Mouse (Mus musculus) G1E (cell line): ENCODE measurements around the gene Grin2a. TPM values are rescaled to one million over a fixed set of nuclear protein-coding genes. Genes with fewer than 3 reads are reported as not detected.

Experiments used
- ATAC-seq: 2 replicates; pipeline ENCODE4 v1.8.0; 2016; ENCODE audit warnings: mild to moderate bottlenecking; ENCODE audit not compliant: insufficient number of reproducible peaks, poor library complexity, low FRiP score, severe bottlenecking; ENCODE audit errors: extremely low read depth
- DNase-seq: peaks from one replicate; pipeline ENCODE4 v3.0.0; 2012; ENCODE audit warnings: low spot score
- H3K27me3 ChIP-seq: 2 replicates; pipeline ENCODE4 v1.6.1; 2012; ENCODE audit warnings: mild to moderate bottlenecking, low read length, inconsistent platforms; ENCODE audit not compliant: insufficient read depth
- H3K36me3 ChIP-seq: replicated peaks from 2 replicates; pipeline ENCODE3; 2012; ENCODE audit warnings: mild to moderate bottlenecking, inconsistent platforms
- H3K4me1 ChIP-seq: 2 replicates; pipeline ENCODE4 v1.6.1; 2012; ENCODE audit warnings: low read depth, low read length, inconsistent platforms, mixed read lengths; ENCODE audit not compliant: insufficient read depth
- H3K4me3 ChIP-seq: 2 replicates; pipeline ENCODE4 v1.5.1; 2012; ENCODE audit warnings: low read depth, mild to moderate bottlenecking, inconsistent platforms, low read length, moderate library complexity, mixed read lengths
- H3K9me3 ChIP-seq: replicated peaks from 2 replicates; pipeline ENCODE4 v1.6.1; 2012; ENCODE audit warnings: inconsistent platforms
- CTCF ChIP-seq: IDR thresholded peaks from 2 replicates; pipeline ENCODE4 v1.5.1; 2012; ENCODE audit warnings: low read depth, low read length, inconsistent platforms, mixed read lengths
- GATA1 ChIP-seq: IDR thresholded peaks from 2 replicates; pipeline ENCODE4 v1.6.1; 2012; ENCODE audit warnings: borderline replicate concordance, low read length, inconsistent platforms, mixed read lengths
- GATA2 ChIP-seq: IDR thresholded peaks from 2 replicates; pipeline ENCODE4 v1.6.1; 2012; ENCODE audit warnings: low read depth, low read length, inconsistent platforms, borderline replicate concordance
- POLR2AphosphoS5 ChIP-seq: IDR thresholded peaks from 2 replicates; pipeline ENCODE4 v1.6.1; 2012; ENCODE audit warnings: low read depth, low read length, inconsistent platforms; ENCODE audit not compliant: insufficient replicate concordance
- TAL1 ChIP-seq: conservative IDR thresholded peaks from 2 replicates; pipeline ENCODE4 v1.6.1; 2012; ENCODE audit warnings: low read depth, low read length, inconsistent platforms, mixed read lengths
- polyA plus RNA-seq: library from polyadenylated mRNA; stranded (reverse); fragments of >175 nt; gene quantifications from 2 replicates; pipeline ENCODE4 v1.2.3, GENCODE M21; 2012
- total RNA-seq, 2 experiments: library from RNA; stranded (forward) in 1 of 2; stranded (reverse) in 1 of 2; fragments of 200-1000 nt in 1 of 2; fragments of >200 nt in 1 of 2; fragmentation: Nextera tagmentation in 1 of 2; gene quantifications; 2 replicates each; pipeline ENCODE4 v1.2.3; 2014 to 2017

The Grin2a gene
- total and polyA plus RNA-seq, 3 experiments = 0.16 TPM; not detected in 2

DNA sequence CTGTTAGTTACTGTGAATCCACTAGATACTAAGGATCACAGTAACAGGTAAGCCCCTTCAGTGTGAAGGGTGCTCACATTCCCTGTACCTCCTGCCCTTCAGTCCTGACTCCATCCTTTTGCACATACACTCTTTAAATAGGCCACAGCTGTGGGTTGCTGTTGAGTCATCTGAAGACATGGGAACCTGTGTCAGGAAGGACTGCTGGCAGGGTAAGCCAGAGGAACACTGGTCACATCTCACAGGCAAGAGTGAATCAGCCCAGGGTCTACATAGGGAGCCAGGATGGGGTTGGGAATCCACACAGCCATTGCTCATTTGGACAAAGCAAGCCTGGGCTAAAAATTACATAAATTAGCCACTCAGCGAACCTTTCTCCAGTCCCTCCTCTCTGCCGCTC lies 392.8 kb downstream of the Grin2a start:
- Histone ChIP-seq H3K4me3 (no peak overlapping the region), H3K9me3 (no peaks in the 10 kb centered on the region), H3K4me1 (no peaks in the 10 kb centered on the region), H3K36me3 (no peaks in the 10 kb centered on the region), H3K27me3 (no peaks in the 10 kb centered on the region)
- ATAC-seq (no peak), DNase-seq (no peak)
- TF ChIP-seq POLR2AphosphoS5 (no peak), GATA1 (no peak), TAL1 (no peak), CTCF (no peak), GATA2 (no peak)

DNA sequence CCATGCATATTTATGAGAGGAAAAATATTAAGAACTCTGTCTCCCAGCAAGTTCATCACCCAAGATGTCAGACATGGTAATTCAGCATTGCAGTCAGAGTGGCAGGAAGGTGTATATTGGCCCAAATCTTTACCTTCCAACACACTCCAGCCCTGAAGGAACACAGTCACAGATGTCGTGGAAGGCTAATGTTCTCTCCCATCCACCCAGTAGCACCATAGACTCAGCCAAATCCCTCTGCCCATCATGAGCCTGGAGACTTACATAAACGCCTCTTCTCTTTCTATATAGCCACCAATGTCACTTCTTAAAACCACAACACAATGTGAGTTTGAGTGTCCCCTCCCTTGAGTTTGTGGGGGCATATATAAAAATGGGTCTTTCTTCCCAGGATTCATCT lies 406.2 kb downstream of the Grin2a start:
- H3K36me3 ChIP-seq = no peaks in the 10 kb centered on the region
- no peaks in the 10 kb centered on the region for H3K9me3 ChIP-seq
- no peak for TF ChIP-seq GATA2
- TF ChIP-seq GATA1 = no peak
- no peak for TF ChIP-seq CTCF
- TF ChIP-seq TAL1 = no peak
- TF ChIP-seq POLR2AphosphoS5 = no peak
- DNase-seq (no peak), ATAC-seq (no peak)
- no peaks in the 10 kb centered on the region for H3K4me1 ChIP-seq
- H3K27me3 ChIP-seq = no peaks in the 10 kb centered on the region
- no peak overlapping the region for H3K4me3 ChIP-seq

DNA sequence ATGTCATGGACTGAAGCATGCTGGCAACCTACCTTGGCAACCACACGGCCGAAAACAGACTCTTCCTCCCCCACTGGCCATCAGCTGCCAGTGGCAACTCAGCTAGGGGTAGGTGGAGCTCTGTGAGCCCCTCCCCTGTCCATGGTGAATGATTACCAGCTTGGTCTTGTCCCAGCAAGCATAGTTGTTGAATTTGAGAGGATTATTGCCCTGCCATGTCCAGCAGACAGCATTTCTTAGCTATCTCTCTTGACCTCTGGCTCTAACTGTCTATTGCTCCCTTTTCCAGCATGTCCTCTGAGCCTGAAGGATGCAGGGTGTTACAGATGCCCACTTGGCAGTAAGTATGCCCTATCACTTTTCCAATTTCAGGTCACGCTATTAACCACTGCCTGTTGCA lies 406.9 kb downstream of the Grin2a start:
- H3K36me3 ChIP-seq = no peaks in the 10 kb centered on the region
- H3K4me3 ChIP-seq = no peak overlapping the region
- no peaks in the 10 kb centered on the region for H3K9me3 ChIP-seq
- no peaks in the 10 kb centered on the region for H3K4me1 ChIP-seq
- ATAC-seq (no peak), DNase-seq (no peak)
- TF ChIP-seq GATA1 (no peak), TAL1 (no peak), POLR2AphosphoS5 (no peak), CTCF (no peak), GATA2 (no peak)
- H3K27me3 ChIP-seq = no peaks in the 10 kb centered on the region

DNA sequence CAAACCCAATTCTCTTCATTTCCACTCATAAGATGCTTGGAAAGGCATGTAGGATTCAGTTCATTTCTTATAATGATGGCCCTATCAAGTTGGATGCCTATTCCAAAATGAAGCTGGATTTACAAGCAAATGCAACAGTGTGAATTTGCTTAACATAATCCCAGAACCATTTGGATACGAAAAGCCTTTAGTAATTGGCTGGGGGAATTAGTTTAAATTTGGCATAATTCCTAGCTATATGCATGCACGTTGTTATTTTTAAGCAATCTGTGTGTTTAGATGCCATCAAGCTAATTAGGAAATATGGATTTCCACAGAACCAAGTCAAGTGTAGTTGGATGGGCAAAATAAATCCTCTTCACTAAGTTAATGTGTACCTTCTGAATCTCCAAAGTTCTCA lies 411.4 kb downstream of the Grin2a start:
- H3K4me1 ChIP-seq = no peaks in the 10 kb centered on the region
- TF ChIP-seq GATA1 = no peak
- no peak for TF ChIP-seq POLR2AphosphoS5
- no peak for TF ChIP-seq GATA2
- TF ChIP-seq TAL1 = no peak
- TF ChIP-seq CTCF = no peak
- no peak for DNase-seq
- H3K36me3 ChIP-seq = no peaks in the 10 kb centered on the region
- no peak for ATAC-seq
- no peaks in the 10 kb centered on the region for H3K27me3 ChIP-seq
- no peaks in the 10 kb centered on the region for H3K9me3 ChIP-seq
- H3K4me3 ChIP-seq = no peak overlapping the region

DNA sequence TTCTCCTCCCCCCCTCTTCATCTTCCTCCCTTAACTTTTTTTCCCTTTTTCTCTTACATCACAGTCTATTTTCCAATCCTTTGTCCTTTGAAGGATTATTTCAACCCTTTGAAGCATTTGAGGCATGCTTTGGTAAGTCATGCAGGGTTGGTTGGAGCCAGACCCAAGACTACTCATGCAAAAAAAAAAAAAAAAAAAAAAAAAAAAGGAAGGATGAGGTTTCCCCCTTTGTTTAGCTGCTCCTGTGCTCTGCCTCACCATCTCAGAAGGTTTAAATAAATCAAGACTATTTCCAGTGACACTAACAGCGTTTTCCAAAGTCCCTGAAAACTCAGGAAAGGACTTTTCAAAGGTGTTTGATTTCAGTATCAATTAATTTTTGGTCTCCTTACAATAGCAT lies 423.6 kb downstream of the Grin2a start:
- Histone ChIP-seq H3K36me3 (no peaks in the 10 kb centered on the region), H3K4me3 (no peak overlapping the region), H3K4me1 (no peaks in the 10 kb centered on the region), H3K27me3 (no peaks in the 10 kb centered on the region), H3K9me3 (no peaks in the 10 kb centered on the region)
- DNase-seq (no peak), ATAC-seq (no peak)
- TF ChIP-seq TAL1 = no peak
- TF ChIP-seq CTCF = no peak
- TF ChIP-seq GATA2 = no peak
- TF ChIP-seq POLR2AphosphoS5 = no peak
- no peak for TF ChIP-seq GATA1

DNA sequence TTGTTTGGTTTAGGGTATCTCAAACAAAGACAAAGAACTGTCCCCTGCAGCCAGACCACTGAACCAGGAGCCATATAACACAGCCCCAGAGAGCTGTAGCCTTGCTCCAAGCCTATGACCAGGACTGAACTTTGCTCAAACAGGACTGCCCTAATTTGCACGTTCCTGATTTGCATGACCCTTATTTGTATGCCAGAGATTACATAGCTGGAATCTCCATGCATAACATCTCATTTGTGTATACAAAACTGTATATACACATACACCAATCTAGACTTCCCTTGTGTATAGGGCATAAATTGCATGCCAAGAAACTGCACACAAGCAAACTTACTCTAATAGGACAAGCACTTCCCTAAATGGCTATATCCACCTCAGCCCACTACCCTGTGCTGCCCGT lies 428.1 kb downstream of the Grin2a start:
- TF ChIP-seq GATA1 (no peak), GATA2 (no peak), CTCF (no peak), TAL1 (no peak), POLR2AphosphoS5 (no peak)
- Histone ChIP-seq H3K27me3 (no peaks in the 10 kb centered on the region), H3K9me3 (no peaks in the 10 kb centered on the region), H3K4me1 (no peaks in the 10 kb centered on the region), H3K4me3 (no peak overlapping the region), H3K36me3 (no peaks in the 10 kb centered on the region)
- ATAC-seq (no peak), DNase-seq (no peak)

DNA sequence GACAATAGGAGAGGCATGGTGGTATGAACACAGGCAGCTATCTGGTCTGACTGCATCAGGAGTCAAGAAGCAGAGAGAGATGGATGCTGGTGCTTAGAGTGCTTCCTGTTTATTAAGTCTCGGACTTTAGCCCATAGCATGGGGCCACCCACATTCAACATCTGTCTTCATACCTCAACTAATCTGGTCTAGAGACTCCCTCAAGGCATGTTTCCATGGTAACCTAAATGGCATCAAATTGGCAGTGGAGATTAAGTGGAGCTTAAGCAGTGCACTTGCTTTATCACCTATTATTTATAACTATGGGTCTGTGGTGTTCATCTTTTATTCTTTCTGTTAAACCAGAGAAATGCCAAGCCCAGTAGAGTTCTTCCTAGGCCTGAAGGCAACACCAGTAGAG lies 433.5 kb downstream of the Grin2a start:
- Histone ChIP-seq H3K9me3 (no peaks in the 10 kb centered on the region), H3K4me1 (no peaks in the 10 kb centered on the region), H3K27me3 (no peaks in the 10 kb centered on the region), H3K36me3 (no peaks in the 10 kb centered on the region), H3K4me3 (no peak overlapping the region)
- no peak for ATAC-seq
- no peak for TF ChIP-seq CTCF
- TF ChIP-seq GATA1 = no peak
- TF ChIP-seq GATA2 = no peak
- no peak for TF ChIP-seq TAL1
- no peak for TF ChIP-seq POLR2AphosphoS5
- no peak for DNase-seq
